Mouse (Mus musculus) cortical plate, adult 2 months (tissue): ENCODE measurements around the gene Fam178b.

ENCODE experiments used
- CTCF ChIP-seq: fragments of 200-500 bp; IDR thresholded peaks from 2 replicates; pipeline ENCODE4 v1.5.1; 2011; ENCODE audit warnings: mild to moderate bottlenecking, control low read depth, low read length; ENCODE audit not compliant: insufficient read depth; ENCODE audit errors: extremely low read depth
- POLR2A ChIP-seq: fragments of 200-500 bp; IDR thresholded peaks from 2 replicates; pipeline ENCODE4 v1.6.1; 2011; ENCODE audit warnings: mild to moderate bottlenecking, low read length, control low read depth; ENCODE audit not compliant: insufficient read depth; ENCODE audit errors: extremely low read depth

- TF ChIP-seq CTCF = no peak
- TF ChIP-seq POLR2A = no peak
Measured at GRCm38 (mm10) chr1:36540132-36540531, 142.9 kb downstream of the Fam178b start.
